Mouse (Mus musculus): ENCODE measurements around the gene Map1b. TPM values are rescaled to one million over a fixed set of nuclear protein-coding genes. Genes with fewer than 3 reads are reported as not detected.

The Map1b gene
- total RNA-seq, 2 experiments from 2014 or later: 630 to 695 TPM

- no peak for TF ChIP-seq CTCF (IDR thresholded peaks at IDR 0.05)
- DNase-seq (ENCODE audit: extremely low spot score in 1 of 2, low spot score in 2 of 2): peak; percentile 34 to 43
- intact Hi-C loops (cut with DNase I): no loop called here
- H3K4me3 ChIP-seq: no peak overlapping the region
- no peak overlapping the region for H3K27ac ChIP-seq
These were observed 124.9 kb downstream of the Map1b start for GRCm38 (mm10) chr13:99391417-99391816.

GRCm38 (mm10) chr13:99387901-99388811, 128.2 kb downstream of the Map1b start:
- no peak for DNase-seq (ENCODE audit: extremely low spot score in 1 of 2, low spot score in 2 of 2)
- intact Hi-C loops (cut with DNase I): no loop called here

GRCm38 (mm10) chr13:99386341-99386740, 130.0 kb downstream of the Map1b start:
- Histone ChIP-seq H3K4me3 (no peak overlapping the region), H3K27ac (no peak overlapping the region)
- TF ChIP-seq CTCF (IDR thresholded peaks at IDR 0.05): no peak
- DNase-seq (ENCODE audit: extremely low spot score in 1 of 2, low spot score in 2 of 2): no peak
- intact Hi-C loops (cut with DNase I): no loop called here

More at GRCm38 (mm10) chr13:99387901-99388811, 128.2 kb downstream of the Map1b start:
- no peak overlapping the region for H3K27ac ChIP-seq
- no peak for TF ChIP-seq CTCF (IDR thresholded peaks at IDR 0.05)
- no peak overlapping the region for H3K4me3 ChIP-seq

- no peak for DNase-seq (ENCODE audit: extremely low spot score in 1 of 2, low spot score in 2 of 2)
- no peak overlapping the region for H3K27ac ChIP-seq
- intact Hi-C loops (cut with DNase I): no loop called here
These were observed 130.4 kb downstream of the Map1b start for GRCm38 (mm10) chr13:99385911-99386310.

GRCm38 (mm10) chr13:99384555-99385203, 131.7 kb downstream of the Map1b start:
- intact Hi-C loops (cut with DNase I): no loop called here
- no peak for TF ChIP-seq CTCF (IDR thresholded peaks at IDR 0.05)
- DNase-seq (ENCODE audit: extremely low spot score in 1 of 2, low spot score in 2 of 2): no peak
- Histone ChIP-seq H3K4me3 (no peak overlapping the region), H3K27ac (no peak overlapping the region)

More at GRCm38 (mm10) chr13:99385911-99386310, 130.4 kb downstream of the Map1b start:
- no peak for TF ChIP-seq CTCF (IDR thresholded peaks at IDR 0.05)
- no peak overlapping the region for H3K4me3 ChIP-seq

- H3K4me3 ChIP-seq: no peak overlapping the region
- intact Hi-C loops (cut with DNase I): no loop called here
- H3K27ac ChIP-seq: no peak overlapping the region
- no peak for TF ChIP-seq CTCF (IDR thresholded peaks at IDR 0.05)
- DNase-seq (ENCODE audit: extremely low spot score in 1 of 2, low spot score in 2 of 2): no peak
These were observed 134.0 kb downstream of the Map1b start for GRCm38 (mm10) chr13:99382373-99382772.

GRCm38 (mm10) chr13:99378223-99378622, 138.1 kb downstream of the Map1b start:
- no peak for DNase-seq (ENCODE audit: extremely low spot score in 1 of 2, low spot score in 2 of 2)
- intact Hi-C loops (cut with DNase I): no loop called here
- Histone ChIP-seq H3K4me3 (no peak overlapping the region), H3K27ac (no peak overlapping the region)
- no peak for TF ChIP-seq CTCF (IDR thresholded peaks at IDR 0.05)

- no peak for DNase-seq (ENCODE audit: extremely low spot score in 1 of 2, low spot score in 2 of 2)
- TF ChIP-seq CTCF (IDR thresholded peaks at IDR 0.05): no peak
- no peak overlapping the region for H3K4me3 ChIP-seq
- H3K27ac ChIP-seq: no peak overlapping the region
- intact Hi-C loops (cut with DNase I): no loop called here
These were observed 139.3 kb downstream of the Map1b start for GRCm38 (mm10) chr13:99377055-99377454.

GRCm38 (mm10) chr13:99375550-99375949, 140.8 kb downstream of the Map1b start:
- intact Hi-C loops (cut with DNase I): loop anchor here (2.0 kb wide), 1 partner anchor 465 kb away; no protein-coding TSS in a partner anchor

GRCm38 (mm10) chr13:99374191-99374590, 142.1 kb downstream of the Map1b start:
- H3K27ac ChIP-seq: no peak overlapping the region
- TF ChIP-seq CTCF (IDR thresholded peaks at IDR 0.05): no peak
- intact Hi-C loops (cut with DNase I): loop anchor here (2.0 kb wide), 1 partner anchor 467 kb away; no protein-coding TSS in a partner anchor

More at GRCm38 (mm10) chr13:99375550-99375949, 140.8 kb downstream of the Map1b start:
- no peak overlapping the region for H3K4me3 ChIP-seq
- peak; percentile 70 to 85 for DNase-seq (ENCODE audit: extremely low spot score in 1 of 2, low spot score in 2 of 2)
- peak; percentile 98 for TF ChIP-seq CTCF (IDR thresholded peaks at IDR 0.05)
- no peak overlapping the region for H3K27ac ChIP-seq

GRCm38 (mm10) chr13:99373684-99374083, 142.7 kb downstream of the Map1b start:
- TF ChIP-seq CTCF (IDR thresholded peaks at IDR 0.05): no peak
- no peak for DNase-seq (ENCODE audit: extremely low spot score in 1 of 2, low spot score in 2 of 2)
- H3K27ac ChIP-seq: no peak overlapping the region
- intact Hi-C loops (cut with DNase I): loop anchor here (2.0 kb wide), 1 partner anchor 467 kb away; no protein-coding TSS in a partner anchor
- no peak overlapping the region for H3K4me3 ChIP-seq

More at GRCm38 (mm10) chr13:99374191-99374590, 142.1 kb downstream of the Map1b start:
- DNase-seq (ENCODE audit: extremely low spot score in 1 of 2, low spot score in 2 of 2): no peak
- no peak overlapping the region for H3K4me3 ChIP-seq

Other genes starting within 250 kb of the Map1b start
- 10 to 100 TPM; 33.3 to 34.5 TPM for gene Ptcd2, start 171.8 kb downstream of the Map1b start, total RNA-seq (2021)
- gene Mrps27, start 171.8 kb downstream of the Map1b start, total RNA-seq (2021): 10 to 100 TPM; 25.1 to 28.3 TPM